Mouse (Mus musculus): ENCODE measurements around the gene Taf6l. TPM values are rescaled to one million over a fixed set of nuclear protein-coding genes. Genes with fewer than 3 reads are reported as not detected.
A peak's percentile ranks its signal among the peaks of the same experiment; 100 is the strongest.

Gene Taf6l
- polyA plus RNA-seq, 1 experiment from 2014 or later = 18.2 TPM

- Histone ChIP-seq H3K4me1 (peaks cover 13% of the 10 kb centered on the region), H3K27me3 (replicated peaks) (no peaks in the 10 kb centered on the region), H3K27ac (replicated peaks) (no peak overlapping the region), H3K36me3 (peaks cover 34% of the 10 kb centered on the region), H3K4me2 (no peak overlapping the region), H3K9ac (no peak overlapping the region), H3K9me3 (no peaks in the 10 kb centered on the region), H3K4me3 (no peak overlapping the region)
- 74% methylated on average over 1 of the region's 1 CpGs for WGBS
- no peak for ATAC-seq (ENCODE audit: extremely low read depth, insufficient number of reproducible peaks, low FRiP score, low TSS enrichment)
These were observed 3.0 kb upstream of the Taf6l start for GRCm38 (mm10) chr19:8789171-8789570.

- no peaks in the 10 kb centered on the region for H3K27me3 ChIP-seq (replicated peaks)
- H3K27ac ChIP-seq (replicated peaks) = no peak overlapping the region
- peaks cover 13% of the 10 kb centered on the region for H3K4me1 ChIP-seq
- no peak for ATAC-seq (ENCODE audit: extremely low read depth, insufficient number of reproducible peaks, low FRiP score, low TSS enrichment)
- 30% methylated on average over 3 of the region's 3 CpGs for WGBS
- no peak overlapping the region for H3K4me3 ChIP-seq
- H3K9me3 ChIP-seq = no peaks in the 10 kb centered on the region
- H3K9ac ChIP-seq = no peak overlapping the region
- H3K4me2 ChIP-seq = no peak overlapping the region
- peaks cover 33% of the 10 kb centered on the region for H3K36me3 ChIP-seq
These were observed 2.3 kb upstream of the Taf6l start for GRCm38 (mm10) chr19:8788521-8788920.

DNA sequence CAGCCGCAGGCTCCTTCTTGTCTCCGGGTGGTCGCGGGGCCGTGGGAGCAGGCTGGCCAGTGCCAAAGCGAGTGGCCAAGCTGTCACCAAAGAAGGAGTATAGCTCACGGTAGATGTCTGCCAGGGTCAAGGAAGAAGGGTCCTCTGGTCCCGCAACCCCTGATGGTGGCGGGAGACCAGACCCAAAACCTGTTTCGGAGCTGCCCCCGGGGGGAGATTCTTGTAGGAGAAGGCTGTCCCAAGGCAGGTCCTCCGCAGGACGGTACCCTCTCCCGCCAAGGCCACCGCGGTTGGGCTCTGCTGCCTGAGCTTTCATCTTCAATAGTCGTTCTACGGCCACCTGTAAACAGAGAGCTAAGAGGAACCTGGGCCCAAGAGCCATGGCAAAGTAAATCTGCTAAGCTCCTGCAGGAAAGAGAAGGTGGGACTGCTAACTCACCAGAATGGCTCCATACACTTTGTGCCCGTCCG lies 11.2 kb downstream of the Taf6l start:
- Histone ChIP-seq H3K27me3 (replicated peaks) (no peaks in the 10 kb centered on the region), H3K4me2 (peak overlapping the region; percentile 92), H3K36me3 (peaks cover 64% of the 10 kb centered on the region), H3K9me3 (no peaks in the 10 kb centered on the region), H3K4me3 (peak overlapping the region; percentile 83), H3K9ac (peak overlapping the region; percentile 93), H3K4me1 (peaks cover 38% of the 10 kb centered on the region), H3K27ac (replicated peaks) (peak overlapping the region; percentile 98)
- no peak for ATAC-seq (ENCODE audit: extremely low read depth, insufficient number of reproducible peaks, low FRiP score, low TSS enrichment)
- WGBS = 3% methylated on average over 20 of the region's 20 CpGs

DNA sequence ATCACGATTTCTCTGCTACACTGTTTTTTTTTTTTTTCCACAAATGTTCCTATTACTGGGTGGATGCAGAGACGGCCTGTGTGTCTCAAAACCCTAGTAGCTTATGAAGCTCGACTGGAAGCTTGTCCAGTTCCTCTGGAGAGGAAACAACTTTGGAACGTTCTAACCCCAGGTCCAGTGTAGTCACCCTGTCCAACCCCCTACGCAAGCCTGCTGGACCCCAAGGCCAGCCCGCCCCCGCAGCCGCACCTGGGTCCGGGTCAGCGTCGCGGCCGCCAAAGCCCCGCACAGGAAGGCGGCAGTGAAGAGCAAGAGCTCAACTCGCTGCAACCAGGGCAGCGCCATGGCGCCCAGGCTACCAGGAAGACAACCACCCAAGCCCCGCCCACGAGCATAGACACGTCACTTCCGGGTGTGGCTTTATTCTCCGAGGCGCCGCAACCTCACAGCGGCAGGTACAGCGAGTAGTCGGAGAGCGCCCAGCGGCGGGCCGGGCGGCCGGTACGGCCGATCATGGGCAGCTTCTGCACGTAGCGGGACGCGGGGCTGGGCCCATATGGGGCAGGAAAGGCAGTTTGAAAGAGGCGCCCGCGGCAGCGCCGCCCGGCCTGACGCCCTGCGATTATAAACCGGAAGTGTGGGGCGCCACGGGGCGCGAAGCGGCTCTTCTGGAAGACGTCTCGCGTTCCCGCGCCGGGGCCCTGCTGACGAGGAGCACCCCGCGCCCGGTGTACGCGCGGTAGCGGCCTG lies 12.0 kb downstream of the Taf6l start, which contains the start of gene Tmem179b:
TSS of gene Tmem179b (minus strand) at position 382 of the 750 bp plus-strand sequence.
- Histone ChIP-seq H3K27ac (replicated peaks) (peak within 1 kb of the TSS; percentile 98), H3K27me3 (replicated peaks) (no peaks in the 10 kb centered on the region), H3K9me3 (no peaks in the 10 kb centered on the region), H3K9ac (peak within 1 kb of the TSS; percentile 93), H3K4me2 (peak within 1 kb of the TSS; percentile 92), H3K4me3 (peak within 1 kb of the TSS; percentile 83), H3K4me1 (peaks cover 38% of the 10 kb centered on the region), H3K36me3 (peaks cover 67% of the 10 kb centered on the region)
- ATAC-seq (ENCODE audit: extremely low read depth, insufficient number of reproducible peaks, low FRiP score, low TSS enrichment) = peak; percentile 87
- WGBS = under 1% methylated on average over 53 of the region's 68 CpGs

DNA sequence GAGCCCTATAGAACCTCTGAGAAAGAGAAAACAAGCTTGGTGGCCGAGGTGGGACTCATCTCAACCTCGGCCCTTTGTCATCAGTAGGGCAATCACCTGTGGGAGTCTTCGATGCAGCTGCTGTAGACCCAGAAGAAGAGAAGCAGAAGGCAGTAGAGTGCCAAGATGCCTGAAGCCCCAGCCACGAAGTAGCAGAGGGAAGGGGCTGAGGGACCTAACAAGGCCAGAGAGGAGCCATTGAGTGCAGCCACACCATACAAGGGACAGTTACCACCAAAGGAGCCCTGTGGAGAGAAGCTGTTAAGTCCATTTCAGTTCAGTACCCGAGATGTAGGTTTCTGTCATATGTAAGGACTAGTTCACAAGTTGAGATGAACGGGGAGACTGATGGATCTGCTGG lies 12.8 kb downstream of the Taf6l start:
- peaks cover 67% of the 10 kb centered on the region for H3K36me3 ChIP-seq
- no peaks in the 10 kb centered on the region for H3K9me3 ChIP-seq
- H3K27ac ChIP-seq (replicated peaks) = peak overlapping the region; percentile 98
- peaks cover 38% of the 10 kb centered on the region for H3K4me1 ChIP-seq
- ATAC-seq (ENCODE audit: extremely low read depth, insufficient number of reproducible peaks, low FRiP score, low TSS enrichment) = no peak
- peak overlapping the region; percentile 93 for H3K9ac ChIP-seq
- peak overlapping the region; percentile 83 for H3K4me3 ChIP-seq
- peak overlapping the region; percentile 92 for H3K4me2 ChIP-seq
- 45% methylated on average over 6 of the region's 6 CpGs for WGBS
- no peaks in the 10 kb centered on the region for H3K27me3 ChIP-seq (replicated peaks)

- no peaks in the 10 kb centered on the region for H3K9me3 ChIP-seq
- H3K36me3 ChIP-seq = peaks cover 67% of the 10 kb centered on the region
- no peaks in the 10 kb centered on the region for H3K27me3 ChIP-seq (replicated peaks)
- H3K27ac ChIP-seq (replicated peaks) = peak overlapping the region; percentile 98
- H3K4me3 ChIP-seq = peak overlapping the region; percentile 83
- H3K9ac ChIP-seq = peak overlapping the region; percentile 93
- ATAC-seq (ENCODE audit: extremely low read depth, insufficient number of reproducible peaks, low FRiP score, low TSS enrichment) = no peak
- peaks cover 38% of the 10 kb centered on the region for H3K4me1 ChIP-seq
- peak overlapping the region; percentile 92 for H3K4me2 ChIP-seq
- WGBS = 56% methylated on average over 5 of the region's 5 CpGs
These were observed 13.2 kb downstream of the Taf6l start for GRCm38 (mm10) chr19:8772996-8773395.

GRCm38 (mm10) chr19:8770567-8771270 lies 15.5 kb downstream of the Taf6l start, which contains the start of gene Tmem223:
Gene Tmem223 (plus strand): TSS chr19:8770996.
- Histone ChIP-seq H3K4me1 (peaks cover 37% of the 10 kb centered on the region), H3K4me2 (peak within 1 kb of the TSS; percentile 87), H3K9me3 (no peaks in the 10 kb centered on the region), H3K27ac (replicated peaks) (peak within 1 kb of the TSS; percentile 91), H3K27me3 (replicated peaks) (no peaks in the 10 kb centered on the region), H3K9ac (peak within 1 kb of the TSS; percentile 96), H3K4me3 (peak within 1 kb of the TSS; percentile 93), H3K36me3 (peaks cover 73% of the 10 kb centered on the region)
- 15% methylated on average over 29 of the region's 29 CpGs for WGBS
- no peak for ATAC-seq (ENCODE audit: extremely low read depth, insufficient number of reproducible peaks, low FRiP score, low TSS enrichment)

DNA sequence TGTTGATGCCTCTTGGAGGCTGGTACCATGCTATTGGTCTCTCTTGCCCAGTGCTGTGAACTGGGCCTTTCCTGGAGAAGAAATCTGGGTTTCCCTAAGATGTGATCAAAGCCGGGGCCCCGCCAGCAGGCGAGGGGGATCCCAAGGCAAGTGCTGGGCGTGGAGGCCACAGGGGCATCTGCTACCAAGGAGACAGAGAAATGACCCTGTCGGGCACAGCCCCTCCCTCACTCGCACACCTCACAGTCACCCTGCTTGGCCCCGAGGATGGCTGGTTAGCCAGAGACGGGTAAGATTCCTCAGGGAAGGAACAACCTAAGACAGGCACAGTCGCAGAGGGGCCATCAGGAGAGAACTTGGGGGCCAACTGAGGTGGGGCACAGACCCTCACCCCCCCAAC lies 20.7 kb downstream of the Taf6l start:
- Histone ChIP-seq H3K4me3 (no peak overlapping the region), H3K27me3 (replicated peaks) (no peaks in the 10 kb centered on the region), H3K4me2 (no peak overlapping the region), H3K4me1 (peaks cover 5% of the 10 kb centered on the region), H3K27ac (replicated peaks) (no peak overlapping the region), H3K36me3 (peaks cover 86% of the 10 kb centered on the region), H3K9me3 (0 out of 2 replicates have a peak, but pooled peaks cover 4% of the 10 kb centered on the region), H3K9ac (no peak overlapping the region)
- no peak for ATAC-seq (ENCODE audit: extremely low read depth, insufficient number of reproducible peaks, low FRiP score, low TSS enrichment)
- 92% methylated on average over 9 of the region's 9 CpGs for WGBS

GRCm38 (mm10) chr19:8763276-8763675 lies 22.9 kb downstream of the Taf6l start:
- no peak overlapping the region for H3K4me2 ChIP-seq
- ATAC-seq (ENCODE audit: extremely low read depth, insufficient number of reproducible peaks, low FRiP score, low TSS enrichment) = no peak

DNA sequence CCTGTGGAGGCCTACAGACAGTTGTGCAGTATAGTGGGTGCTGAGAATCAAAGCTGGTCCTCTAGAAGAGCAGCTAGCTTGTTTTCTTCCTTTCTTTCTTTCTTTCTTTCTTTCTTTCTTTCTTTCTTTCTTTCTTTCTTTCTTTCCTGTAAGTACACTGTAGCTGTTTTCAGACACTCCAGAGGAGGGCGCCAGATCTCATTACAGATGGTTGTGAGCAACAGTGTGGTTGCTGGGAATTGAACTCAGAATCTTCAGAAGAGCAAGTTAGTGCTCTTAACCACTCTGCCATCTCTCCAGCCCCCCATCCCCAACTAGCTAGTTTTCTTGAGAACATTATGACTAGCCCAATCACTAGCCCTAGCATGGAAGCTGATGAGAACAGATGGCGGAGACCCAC lies 25.5 kb downstream of the Taf6l start:
- Histone ChIP-seq H3K27ac (replicated peaks) (no peak overlapping the region), H3K36me3 (peaks cover 41% of the 10 kb centered on the region), H3K27me3 (replicated peaks) (no peaks in the 10 kb centered on the region), H3K4me3 (no peak overlapping the region), H3K4me2 (no peak overlapping the region), H3K9me3 (0 out of 2 replicates have a peak, but pooled peaks cover 4% of the 10 kb centered on the region), H3K4me1 (peaks cover 26% of the 10 kb centered on the region), H3K9ac (no peak overlapping the region)
- WGBS = 90% methylated on average over 2 of the region's 2 CpGs
- no peak for ATAC-seq (ENCODE audit: extremely low read depth, insufficient number of reproducible peaks, low FRiP score, low TSS enrichment)

More at GRCm38 (mm10) chr19:8763276-8763675, 22.9 kb downstream of the Taf6l start:
- Histone ChIP-seq H3K4me1 (peaks cover 10% of the 10 kb centered on the region), H3K27me3 (replicated peaks) (no peaks in the 10 kb centered on the region), H3K27ac (replicated peaks) (no peak overlapping the region), H3K36me3 (peaks cover 63% of the 10 kb centered on the region), H3K9me3 (0 out of 2 replicates have a peak, but pooled peaks cover 4% of the 10 kb centered on the region), H3K4me3 (no peak overlapping the region), H3K9ac (no peak overlapping the region)
- 75% methylated on average over 4 of the region's 4 CpGs for WGBS

- Histone ChIP-seq H3K36me3 (peaks cover 39% of the 10 kb centered on the region), H3K4me1 (peaks cover 35% of the 10 kb centered on the region), H3K9ac (0 out of 2 replicates have a peak overlapping the region, but pooled peaks have one; percentile 89), H3K4me3 (peak overlapping the region; percentile 73), H3K9me3 (no peaks in the 10 kb centered on the region), H3K4me2 (peak overlapping the region; percentile 87), H3K27ac (replicated peaks) (no peak overlapping the region), H3K27me3 (replicated peaks) (no peaks in the 10 kb centered on the region)
- 70% methylated on average over 2 of the region's 2 CpGs for WGBS
- ATAC-seq (ENCODE audit: extremely low read depth, insufficient number of reproducible peaks, low FRiP score, low TSS enrichment) = no peak
These were observed 27.3 kb downstream of the Taf6l start for GRCm38 (mm10) chr19:8758899-8759298.

All from heart, embryonic 13.5 days (tissue).